Mouse (Mus musculus): Measurements from ENCODE around the gene Gja1. TPM values are rescaled to one million over a fixed set of nuclear protein-coding genes. Genes with fewer than 3 reads are reported as not detected.
"Not testable (repeated sequence)": the region's sequence is repeated elsewhere in the genome, so short reads cannot be mapped to it uniquely, and the experiment has no call there.

The Gja1 gene
- polyA plus RNA-seq, 1 experiment from 2014 or later: 82.5 TPM

DNA sequence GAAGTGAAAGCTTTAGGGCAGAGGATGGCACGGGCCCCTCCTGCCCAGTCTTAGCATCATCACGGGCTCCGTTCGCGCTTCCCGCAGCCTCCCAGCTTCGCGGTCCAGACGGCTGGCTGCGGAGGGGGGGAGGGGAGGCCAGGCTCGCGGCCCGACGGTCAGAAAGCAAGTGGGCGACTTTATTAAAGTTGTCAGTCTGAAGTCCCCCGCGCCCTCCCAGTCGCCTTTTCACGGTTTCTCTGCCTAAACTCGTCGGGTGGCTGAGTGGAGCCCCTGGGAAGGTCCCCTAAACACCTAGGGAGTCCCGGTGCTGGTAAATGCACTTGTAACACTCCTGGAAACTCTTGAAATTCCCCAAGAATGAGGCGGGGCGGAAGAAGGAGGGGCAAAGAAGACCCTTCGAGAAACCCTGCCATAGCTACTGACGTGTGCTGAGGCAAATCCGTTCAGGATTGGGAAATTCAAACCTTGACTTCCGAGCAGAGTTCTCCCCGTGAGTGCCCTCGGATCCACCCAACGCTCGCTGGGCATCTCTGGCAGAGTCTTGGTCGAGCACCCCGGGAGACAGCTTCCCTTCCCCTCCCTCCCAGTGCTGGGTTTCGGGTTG lies 1.6 kb downstream of the Gja1 start:
- no peaks in the 10 kb centered on the region for H3K36me3 ChIP-seq (ENCODE audit: control insufficient read depth, insufficient read depth)
- H3K27ac ChIP-seq (ENCODE audit: low read length): no peak overlapping the region
- ATAC-seq: peak; percentile 81
- H3K27me3 ChIP-seq (replicated peaks; ENCODE audit: control insufficient read depth, insufficient read depth, low read length): no peaks in the 10 kb centered on the region; the same call in 1 of the 2 replicates
- H3K4me2 ChIP-seq (ENCODE audit: low read length): peak overlapping the region; percentile 83
- WGBS: 0% methylated on average over 35 of the region's 35 CpGs
- no peaks in the 10 kb centered on the region for H3K9me3 ChIP-seq (ENCODE audit: control insufficient read depth, low read length)
- peak overlapping the region; percentile 54 for H3K9ac ChIP-seq (replicated peaks; ENCODE audit: low read depth, low read length)
- peak overlapping the region; percentile 51 for H3K4me3 ChIP-seq (replicated peaks; ENCODE audit: low read length)
- H3K4me1 ChIP-seq (replicated peaks; ENCODE audit: control insufficient read depth, insufficient read depth, low read length): peaks cover 10% of the 10 kb centered on the region

- H3K4me3 ChIP-seq (replicated peaks; ENCODE audit: low read length): peak overlapping the region; percentile 51
- no peak for ATAC-seq
- H3K27ac ChIP-seq (ENCODE audit: low read length): no peak overlapping the region
- H3K4me2 ChIP-seq (ENCODE audit: low read length): peak overlapping the region; percentile 83
- H3K4me1 ChIP-seq (replicated peaks; ENCODE audit: control insufficient read depth, insufficient read depth, low read length): peaks cover 10% of the 10 kb centered on the region
- WGBS: 4% methylated on average over 7 of the region's 7 CpGs
- H3K36me3 ChIP-seq (ENCODE audit: control insufficient read depth, insufficient read depth): no peaks in the 10 kb centered on the region
- H3K27me3 ChIP-seq (replicated peaks; ENCODE audit: control insufficient read depth, insufficient read depth, low read length): no peaks in the 10 kb centered on the region; the same call in 1 of the 2 replicates
- no peaks in the 10 kb centered on the region for H3K9me3 ChIP-seq (ENCODE audit: control insufficient read depth, low read length)
- peak overlapping the region; percentile 27; the same call in 1 of the 2 replicates for H3K9ac ChIP-seq (replicated peaks; ENCODE audit: low read depth, low read length)
Measured at GRCm38 (mm10) chr10:56379720-56380119, 2.6 kb downstream of the Gja1 start.

- WGBS: 39% methylated on average over 13 of the region's 13 CpGs
- Histone ChIP-seq H3K4me1 (replicated peaks; ENCODE audit: control insufficient read depth, insufficient read depth, low read length) (peaks cover 5% of the 10 kb centered on the region; the same call in 1 of the 2 replicates), H3K27ac (ENCODE audit: low read length) (no peak overlapping the region), H3K27me3 (replicated peaks; ENCODE audit: control insufficient read depth, insufficient read depth, low read length) (no peaks in the 10 kb centered on the region), H3K4me3 (replicated peaks; ENCODE audit: low read length) (no peak overlapping the region), H3K36me3 (ENCODE audit: control insufficient read depth, insufficient read depth) (peaks cover 6% of the 10 kb centered on the region), H3K9me3 (ENCODE audit: control insufficient read depth, low read length) (no peaks in the 10 kb centered on the region), H3K4me2 (ENCODE audit: low read length) (no peak overlapping the region), H3K9ac (replicated peaks; ENCODE audit: low read depth, low read length) (no peak overlapping the region)
- ATAC-seq: peak; percentile 57; the same call in 1 of the 2 replicates
Measured at GRCm38 (mm10) chr10:56385195-56386109, 8.3 kb downstream of the Gja1 start.

DNA sequence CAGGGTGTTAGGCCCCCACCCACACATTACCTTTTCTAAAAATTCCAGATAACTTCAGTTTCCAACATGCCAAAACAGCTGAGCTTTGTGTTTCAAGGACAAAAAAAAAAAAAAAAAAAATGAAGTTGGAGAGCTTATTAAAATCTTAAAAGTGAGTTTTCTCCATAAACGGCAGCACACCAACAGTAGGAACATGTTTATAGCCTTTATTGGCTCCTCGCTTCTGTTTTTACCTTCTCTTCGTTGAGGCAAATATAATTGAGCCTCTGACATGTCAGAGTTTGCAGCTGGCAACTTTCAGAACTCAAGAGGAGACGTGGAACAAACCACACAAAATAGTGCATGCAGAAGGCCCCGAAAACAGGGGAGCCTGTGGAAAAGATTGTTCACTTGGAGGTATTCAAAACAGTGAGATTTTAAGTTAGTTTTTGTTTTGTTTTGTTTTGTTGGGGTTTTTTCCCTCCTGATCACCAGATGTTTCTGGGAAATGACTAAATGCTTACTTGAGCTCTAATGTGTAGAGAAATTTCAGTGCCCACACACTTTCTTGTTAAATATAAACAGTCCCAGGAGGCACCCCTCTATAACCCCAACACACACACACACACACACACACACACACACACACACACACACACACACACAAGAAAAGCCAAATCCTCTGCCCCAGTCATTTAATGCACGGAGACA lies 16.1 kb downstream of the Gja1 start:
- Histone ChIP-seq H3K27me3 (replicated peaks; ENCODE audit: control insufficient read depth, insufficient read depth, low read length) (no peaks in the 10 kb centered on the region), H3K4me1 (replicated peaks; ENCODE audit: control insufficient read depth, insufficient read depth, low read length) (no peaks in the 10 kb centered on the region; the same call in 1 of the 2 replicates), H3K9ac (replicated peaks; ENCODE audit: low read depth, low read length) (no peak overlapping the region), H3K4me2 (ENCODE audit: low read length) (no peak overlapping the region), H3K9me3 (ENCODE audit: control insufficient read depth, low read length) (no peaks in the 10 kb centered on the region), H3K36me3 (ENCODE audit: control insufficient read depth, insufficient read depth) (peaks cover 3% of the 10 kb centered on the region; the same call in 1 of the 2 replicates), H3K27ac (ENCODE audit: low read length) (no peak overlapping the region), H3K4me3 (replicated peaks; ENCODE audit: low read length) (no peak overlapping the region)
- no peak for ATAC-seq
- WGBS: 75% methylated on average over 6 of the region's 6 CpGs

GRCm38 (mm10) chr10:56393815-56394417 lies 16.8 kb downstream of the Gja1 start:
- 91% methylated on average over 6 of the region's 7 CpGs for WGBS

DNA sequence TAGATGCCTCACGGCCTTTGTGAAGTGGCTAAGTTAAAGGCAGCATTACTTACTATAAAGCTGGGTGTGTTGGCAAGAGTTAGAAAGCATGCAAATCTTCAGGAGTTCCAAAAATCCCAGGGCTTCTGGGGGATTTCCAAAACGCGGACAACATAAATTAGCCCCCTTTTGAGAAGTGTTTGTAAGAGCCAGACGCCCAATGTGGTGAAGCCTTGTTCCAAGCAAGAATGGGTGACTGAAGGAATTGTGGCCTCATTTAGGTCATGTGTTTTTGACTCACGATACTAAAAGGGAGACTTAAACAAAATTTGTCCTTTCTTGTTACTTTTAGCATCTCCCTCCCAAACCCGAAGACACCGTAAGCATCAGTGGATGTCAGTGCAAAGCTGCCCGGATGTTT lies 20.7 kb downstream of the Gja1 start:
- WGBS: 60% methylated on average over 8 of the region's 8 CpGs
- Histone ChIP-seq H3K9me3 (ENCODE audit: control insufficient read depth, low read length) (no peaks in the 10 kb centered on the region), H3K4me3 (replicated peaks; ENCODE audit: low read length) (no peak overlapping the region), H3K9ac (replicated peaks; ENCODE audit: low read depth, low read length) (no peak overlapping the region), H3K27ac (ENCODE audit: low read length) (no peak overlapping the region), H3K4me2 (ENCODE audit: low read length) (no peak overlapping the region), H3K36me3 (ENCODE audit: control insufficient read depth, insufficient read depth) (no peaks in the 10 kb centered on the region), H3K27me3 (replicated peaks; ENCODE audit: control insufficient read depth, insufficient read depth, low read length) (no peaks in the 10 kb centered on the region), H3K4me1 (replicated peaks; ENCODE audit: control insufficient read depth, insufficient read depth, low read length) (no peaks in the 10 kb centered on the region; the same call in 1 of the 2 replicates)
- no peak for ATAC-seq

More at GRCm38 (mm10) chr10:56393815-56394417, 16.8 kb downstream of the Gja1 start:
- H3K9ac ChIP-seq (replicated peaks; ENCODE audit: low read depth, low read length); H3K4me1 ChIP-seq (replicated peaks; ENCODE audit: control insufficient read depth, insufficient read depth, low read length); H3K36me3 ChIP-seq (ENCODE audit: control insufficient read depth, insufficient read depth); H3K9me3 ChIP-seq (ENCODE audit: control insufficient read depth, low read length); ATAC-seq; H3K4me2 ChIP-seq (ENCODE audit: low read length); H3K27ac ChIP-seq (ENCODE audit: low read length); H3K4me3 ChIP-seq (replicated peaks; ENCODE audit: low read length); H3K27me3 ChIP-seq (replicated peaks; ENCODE audit: control insufficient read depth, insufficient read depth, low read length): not testable (repeated sequence)

- Histone ChIP-seq H3K4me1 (replicated peaks; ENCODE audit: control insufficient read depth, insufficient read depth, low read length) (no peaks in the 10 kb centered on the region; the same call in 1 of the 2 replicates), H3K36me3 (ENCODE audit: control insufficient read depth, insufficient read depth) (no peaks in the 10 kb centered on the region), H3K27me3 (replicated peaks; ENCODE audit: control insufficient read depth, insufficient read depth, low read length) (no peaks in the 10 kb centered on the region), H3K4me2 (ENCODE audit: low read length) (no peak overlapping the region), H3K4me3 (replicated peaks; ENCODE audit: low read length) (no peak overlapping the region), H3K27ac (ENCODE audit: low read length) (no peak overlapping the region), H3K9ac (replicated peaks; ENCODE audit: low read depth, low read length) (no peak overlapping the region), H3K9me3 (ENCODE audit: control insufficient read depth, low read length) (no peaks in the 10 kb centered on the region)
- WGBS: 95% methylated on average over 2 of the region's 2 CpGs
- ATAC-seq: no peak
Measured at GRCm38 (mm10) chr10:56398310-56398709, 21.2 kb downstream of the Gja1 start.

- H3K4me2 ChIP-seq (ENCODE audit: low read length); H3K4me1 ChIP-seq (replicated peaks; ENCODE audit: control insufficient read depth, insufficient read depth, low read length); H3K36me3 ChIP-seq (ENCODE audit: control insufficient read depth, insufficient read depth); H3K4me3 ChIP-seq (replicated peaks; ENCODE audit: low read length); H3K27ac ChIP-seq (ENCODE audit: low read length); H3K27me3 ChIP-seq (replicated peaks; ENCODE audit: control insufficient read depth, insufficient read depth, low read length); ATAC-seq; H3K9ac ChIP-seq (replicated peaks; ENCODE audit: low read depth, low read length); H3K9me3 ChIP-seq (ENCODE audit: control insufficient read depth, low read length): not testable (repeated sequence)
- 94% methylated on average over 8 of the region's 8 CpGs for WGBS
Measured at GRCm38 (mm10) chr10:56401396-56401795, 24.3 kb downstream of the Gja1 start.

All from forebrain, embryonic 16.5 days (tissue).